Mouse (Mus musculus): ENCODE results near the gene Cracr2a.

Cracr2a gene

GRCm38 (mm10) chr6:127565951-127566732 lies 5.0 kb downstream of the Cracr2a start:
- DNase-seq (ENCODE audit: low read depth): peak; percentile 55

GRCm38 (mm10) chr6:127571849-127572550 lies 10.9 kb downstream of the Cracr2a start:
- no peak for DNase-seq (ENCODE audit: low read depth)

GRCm38 (mm10) chr6:127573779-127574463 lies 12.8 kb downstream of the Cracr2a start:
- no peak for DNase-seq (ENCODE audit: low read depth)

- no peak for DNase-seq (ENCODE audit: low read depth)
Measured at GRCm38 (mm10) chr6:127575194-127575593, 14.1 kb downstream of the Cracr2a start.

DNA sequence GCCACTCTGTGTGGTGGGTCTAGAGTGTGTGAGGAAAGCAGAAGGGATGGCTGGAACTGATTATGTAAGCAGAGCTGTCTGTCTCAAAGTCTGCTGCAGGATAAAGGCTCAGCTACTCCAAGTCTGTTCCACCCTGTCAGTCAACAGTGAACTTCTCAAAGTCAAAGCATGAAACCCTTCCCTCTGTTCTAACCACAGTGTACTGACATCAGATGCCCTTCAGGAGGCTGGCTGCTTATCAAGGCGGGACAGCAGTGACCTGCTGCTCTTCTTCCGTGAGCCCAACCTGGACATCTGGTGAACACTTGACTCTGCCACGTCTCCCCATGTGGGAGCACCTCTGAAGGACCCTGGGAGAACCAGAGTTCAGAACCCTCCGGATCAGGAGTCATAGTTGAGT lies 16.6 kb downstream of the Cracr2a start:
- DNase-seq (ENCODE audit: low read depth): no peak

DNA sequence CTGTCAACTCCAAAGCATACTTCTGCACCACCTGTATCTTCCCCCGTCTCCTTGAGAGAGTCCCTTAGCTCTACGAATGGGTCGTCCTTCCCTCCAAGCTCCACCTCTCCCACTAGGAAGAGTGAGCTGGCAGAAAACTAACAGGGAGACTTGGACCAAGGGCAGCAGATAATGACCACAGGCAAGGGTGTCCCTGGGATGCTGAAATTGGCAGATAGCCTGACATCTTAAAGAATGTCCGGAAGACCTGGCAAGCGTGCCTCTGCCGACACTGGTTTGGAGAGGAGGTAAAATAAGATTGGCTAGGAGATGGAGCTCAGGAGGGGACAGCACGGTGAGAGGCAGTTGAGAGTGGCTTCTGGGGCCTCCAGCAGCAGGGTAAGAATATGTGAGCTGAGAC lies 17.2 kb downstream of the Cracr2a start:
- DNase-seq (ENCODE audit: low read depth): no peak

- DNase-seq (ENCODE audit: low read depth): no peak
Measured at GRCm38 (mm10) chr6:127578810-127579209, 17.7 kb downstream of the Cracr2a start.

- peak; percentile 58 for DNase-seq (ENCODE audit: low read depth)
Measured at GRCm38 (mm10) chr6:127581915-127582314, 20.8 kb downstream of the Cracr2a start.

GRCm38 (mm10) chr6:127582391-127583176 lies 21.4 kb downstream of the Cracr2a start:
- peak; percentile 93 for DNase-seq (ENCODE audit: low read depth)

GRCm38 (mm10) chr6:127591467-127591866 lies 30.3 kb downstream of the Cracr2a start:
- no peak for DNase-seq (ENCODE audit: low read depth)

GRCm38 (mm10) chr6:127593487-127593886 lies 32.3 kb downstream of the Cracr2a start:
- DNase-seq (ENCODE audit: low read depth): no peak

- DNase-seq (ENCODE audit: low read depth): no peak
Measured at GRCm38 (mm10) chr6:127599280-127599679, 38.1 kb downstream of the Cracr2a start.

- DNase-seq (ENCODE audit: low read depth): no peak
Measured at GRCm38 (mm10) chr6:127605067-127606025, 44.2 kb downstream of the Cracr2a start.

DNA sequence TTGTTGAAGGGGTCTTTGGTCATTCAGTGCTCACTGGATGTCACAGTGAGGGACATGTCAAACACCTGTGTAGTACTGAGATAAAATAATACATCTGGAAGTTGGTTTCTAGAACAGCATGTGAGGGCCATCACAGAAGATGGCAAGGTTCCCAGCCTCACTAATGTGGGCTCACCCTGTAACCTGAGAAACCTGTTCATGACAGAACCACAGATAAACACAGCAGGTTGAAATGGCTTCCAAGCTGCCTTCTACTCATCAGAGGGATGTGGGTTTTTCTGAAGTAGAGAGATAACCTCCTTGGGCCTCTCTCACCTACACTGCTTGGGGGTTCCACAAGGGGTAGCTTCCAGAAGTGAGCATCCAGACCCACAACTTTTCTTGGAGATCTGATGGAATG lies 48.5 kb downstream of the Cracr2a start:
- DNase-seq (ENCODE audit: low read depth): no peak

DNA sequence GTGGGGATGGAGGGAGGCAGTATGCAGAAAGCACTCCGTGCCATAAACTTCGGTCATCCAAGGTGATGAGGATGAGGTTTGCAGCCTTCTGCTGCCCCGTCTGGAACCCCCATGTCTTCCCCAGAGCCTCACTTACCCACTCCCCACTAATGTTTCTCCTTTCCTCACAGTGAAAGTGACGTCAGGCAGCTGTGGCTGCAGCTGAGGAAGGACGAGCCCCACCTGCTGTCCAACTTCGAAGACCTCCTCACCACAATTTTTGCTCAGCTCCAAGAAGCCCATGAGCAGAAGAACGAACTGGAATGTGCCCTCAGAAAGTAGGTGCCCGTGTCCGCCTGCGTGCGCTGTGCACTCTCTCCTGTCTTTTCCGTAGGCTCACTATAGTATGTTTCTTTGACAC lies 50.1 kb downstream of the Cracr2a start:
- DNase-seq (ENCODE audit: low read depth): no peak

DNA sequence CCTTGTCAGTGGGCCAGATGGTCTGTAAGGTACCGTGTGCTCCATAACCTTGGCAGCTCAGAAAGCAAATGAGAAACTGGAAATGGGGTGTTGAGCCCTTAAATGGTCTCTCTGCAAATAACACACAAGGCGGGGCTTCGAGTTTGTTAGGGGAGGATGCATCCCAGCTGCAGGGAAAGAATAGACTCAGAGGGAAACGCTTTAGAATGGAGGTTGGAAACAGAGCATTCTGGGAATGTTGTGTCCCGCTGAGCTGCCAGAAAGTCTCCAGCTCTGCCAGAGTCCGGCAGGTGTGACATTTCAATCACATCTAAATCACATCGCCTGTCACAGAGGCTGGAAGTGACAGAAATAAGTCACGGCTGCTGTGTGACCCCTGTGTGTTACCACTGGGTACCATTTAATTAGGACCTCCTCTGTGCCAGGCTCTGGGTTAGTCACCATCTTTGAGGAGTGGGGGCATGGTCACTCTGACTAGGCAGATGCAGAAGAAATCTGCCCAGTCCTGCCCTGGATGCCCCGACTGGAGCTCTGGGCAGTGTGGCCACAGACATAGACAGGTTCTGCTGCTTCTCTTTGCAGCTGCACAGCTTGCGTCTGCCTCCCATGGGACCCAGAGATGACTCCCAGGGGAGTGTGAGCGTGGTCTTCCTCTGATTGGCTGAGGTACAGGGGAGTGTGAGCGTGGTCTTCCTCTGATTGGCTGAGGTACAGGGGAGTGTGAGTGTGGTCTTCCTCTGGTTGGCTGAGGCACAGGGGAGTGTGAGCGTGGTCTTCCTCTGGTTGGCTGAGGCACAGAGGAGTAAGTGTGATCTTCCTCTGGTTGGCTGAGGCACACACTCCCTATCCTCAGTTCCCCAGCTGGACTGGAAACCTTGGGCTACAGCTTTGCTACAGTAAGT lies 53.2 kb downstream of the Cracr2a start:
- DNase-seq (ENCODE audit: low read depth): no peak

DNA sequence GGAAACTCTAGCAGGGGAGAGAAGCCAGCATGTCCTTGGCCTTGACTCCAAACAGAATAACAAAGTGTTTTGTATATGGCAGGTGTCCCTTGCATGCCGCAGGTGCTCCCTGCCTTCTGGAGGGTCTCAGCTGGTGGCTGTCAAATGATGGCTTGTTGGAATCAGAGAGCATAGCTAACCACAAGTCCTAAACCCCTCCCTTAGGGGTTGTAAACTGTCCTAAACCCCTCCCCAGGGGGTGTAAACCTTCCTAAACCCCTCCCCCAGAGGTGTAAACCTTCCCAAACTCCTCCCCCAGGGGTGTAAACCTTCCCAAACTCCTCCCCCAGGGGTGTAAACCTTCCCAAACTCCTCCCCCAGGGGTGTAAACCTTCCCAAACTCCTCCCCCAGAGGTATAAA lies 55.5 kb downstream of the Cracr2a start:
- DNase-seq (ENCODE audit: low read depth): no peak

DNA sequence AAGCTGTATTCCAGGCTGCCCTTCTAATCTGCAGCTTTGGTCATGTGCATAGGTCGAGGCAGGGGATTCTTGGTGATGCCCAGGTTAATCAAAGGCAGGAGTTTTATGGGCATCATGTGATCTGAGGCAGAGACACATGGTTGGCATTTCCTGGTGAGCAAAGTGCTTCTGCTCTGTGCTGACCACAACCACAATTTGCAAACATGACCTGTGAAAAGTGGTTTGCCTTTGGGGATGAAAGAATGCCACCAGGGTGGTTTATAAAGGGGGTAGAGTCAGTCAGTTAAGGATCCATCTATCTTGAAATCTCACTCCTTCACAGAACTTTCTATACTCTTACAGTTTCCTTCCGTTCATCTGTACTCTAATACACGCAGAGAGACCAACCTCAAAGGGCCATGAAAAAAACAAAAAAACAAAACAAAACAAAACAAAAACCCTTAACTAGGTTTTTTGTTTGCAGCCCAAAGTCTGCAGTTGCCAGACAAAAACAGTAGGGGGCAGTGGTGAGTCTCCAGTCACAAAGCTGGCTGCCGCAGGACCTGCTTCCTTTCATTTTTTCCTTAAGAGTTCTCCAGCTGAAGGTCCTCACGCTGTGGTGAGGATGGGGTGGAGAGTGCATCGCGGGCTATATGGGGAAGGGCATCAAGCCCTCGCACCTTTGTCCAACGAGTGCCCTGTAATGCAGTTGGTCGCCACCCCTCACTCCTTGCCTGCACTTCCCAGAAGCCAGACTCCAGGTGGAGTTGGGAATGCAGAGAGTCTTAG lies 56.3 kb downstream of the Cracr2a start:
- DNase-seq (ENCODE audit: low read depth): peak; percentile 28

GRCm38 (mm10) chr6:127618686-127619085 lies 57.5 kb downstream of the Cracr2a start:
- no peak for DNase-seq (ENCODE audit: low read depth)
